Mouse (Mus musculus): Measurements from ENCODE around the gene Hspd1. TPM values are rescaled to one million over a fixed set of nuclear protein-coding genes. Genes with fewer than 3 reads are reported as not detected.
"Not testable (repeated sequence)": the region's sequence is repeated elsewhere in the genome, so short reads cannot be mapped to it uniquely, and the experiment has no call there.

Gene Hspd1
- total and polyA plus RNA-seq, 2 experiments from 2014 or later = 61.6 to 248 TPM

DNA sequence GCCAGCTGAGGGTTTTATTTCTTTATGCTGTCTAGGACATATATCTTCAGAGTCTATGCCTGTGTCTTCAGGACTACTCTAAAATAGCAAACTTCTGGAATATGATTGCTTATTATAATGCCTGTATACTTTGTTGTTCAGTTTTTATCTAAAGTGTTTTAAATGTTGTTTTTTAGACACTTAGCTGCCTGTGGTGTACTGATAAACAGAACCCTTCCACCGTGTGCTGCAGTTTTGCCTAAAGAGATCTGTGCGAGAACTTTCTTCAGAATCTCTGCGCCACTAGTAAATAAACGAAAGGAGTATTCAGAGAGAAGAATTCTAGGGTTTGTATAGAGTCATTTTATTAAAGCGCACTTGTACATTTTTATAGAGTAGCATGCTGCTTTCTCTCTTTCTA, 26.9 kb downstream of the Hspd1 start:
- WGBS = 94% methylated on average over 5 of the region's 5 CpGs
- no peaks in the 10 kb centered on the region for H3K9me3 ChIP-seq (ENCODE audit: low read length)
- no peaks in the 10 kb centered on the region for H3K27me3 ChIP-seq (ENCODE audit: insufficient read depth, low read length)
- DNase-seq (ENCODE audit: low spot score) (no peak), ATAC-seq (no peak)
- no peak for TF ChIP-seq CTCF (IDR thresholded peaks at IDR 0.05; ENCODE audit: low read depth)
- peaks cover 17% of the 10 kb centered on the region; the same call in 1 of the 2 replicates for H3K36me3 ChIP-seq (ENCODE audit: insufficient read depth, low read length)
- H3K4me3 ChIP-seq (ENCODE audit: low read length) = no peak overlapping the region
- H3K9ac ChIP-seq (replicated peaks; ENCODE audit: low read length) = no peak overlapping the region
- H3K27ac ChIP-seq = no peak overlapping the region
- no peak overlapping the region for H3K4me2 ChIP-seq (ENCODE audit: low read depth, low read length)
- H3K4me1 ChIP-seq (ENCODE audit: insufficient read depth, low read length) = no peaks in the 10 kb centered on the region

DNA sequence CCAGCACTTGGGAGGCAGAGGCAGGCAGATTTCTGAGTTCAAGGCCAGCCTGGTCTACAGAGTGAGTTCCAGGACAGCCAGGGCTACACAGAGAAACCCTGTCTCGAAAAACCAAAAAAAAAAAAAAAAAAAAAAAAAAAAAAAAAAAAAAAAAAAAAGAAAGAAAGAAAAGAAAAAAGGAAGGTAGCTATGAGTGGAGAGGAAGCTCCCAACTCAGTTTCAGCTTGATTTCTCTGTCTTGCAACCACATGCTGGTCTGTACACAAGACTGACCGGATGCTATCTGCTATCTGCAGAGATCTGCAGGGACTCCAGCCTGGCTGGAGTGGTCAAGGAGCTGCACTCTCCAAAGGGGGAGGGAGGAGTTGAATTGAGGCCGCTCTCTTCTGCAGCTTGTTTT, 29.7 kb downstream of the Hspd1 start:
- H3K36me3 ChIP-seq (ENCODE audit: insufficient read depth, low read length); H3K4me2 ChIP-seq (ENCODE audit: low read depth, low read length); H3K9ac ChIP-seq (replicated peaks; ENCODE audit: low read length); H3K4me3 ChIP-seq (ENCODE audit: low read length); DNase-seq (ENCODE audit: low spot score); H3K27ac ChIP-seq; H3K4me1 ChIP-seq (ENCODE audit: insufficient read depth, low read length); H3K9me3 ChIP-seq (ENCODE audit: low read length); ATAC-seq; H3K27me3 ChIP-seq (ENCODE audit: insufficient read depth, low read length): not testable (repeated sequence)
- WGBS = 79% methylated on average over 2 of the region's 3 CpGs

DNA sequence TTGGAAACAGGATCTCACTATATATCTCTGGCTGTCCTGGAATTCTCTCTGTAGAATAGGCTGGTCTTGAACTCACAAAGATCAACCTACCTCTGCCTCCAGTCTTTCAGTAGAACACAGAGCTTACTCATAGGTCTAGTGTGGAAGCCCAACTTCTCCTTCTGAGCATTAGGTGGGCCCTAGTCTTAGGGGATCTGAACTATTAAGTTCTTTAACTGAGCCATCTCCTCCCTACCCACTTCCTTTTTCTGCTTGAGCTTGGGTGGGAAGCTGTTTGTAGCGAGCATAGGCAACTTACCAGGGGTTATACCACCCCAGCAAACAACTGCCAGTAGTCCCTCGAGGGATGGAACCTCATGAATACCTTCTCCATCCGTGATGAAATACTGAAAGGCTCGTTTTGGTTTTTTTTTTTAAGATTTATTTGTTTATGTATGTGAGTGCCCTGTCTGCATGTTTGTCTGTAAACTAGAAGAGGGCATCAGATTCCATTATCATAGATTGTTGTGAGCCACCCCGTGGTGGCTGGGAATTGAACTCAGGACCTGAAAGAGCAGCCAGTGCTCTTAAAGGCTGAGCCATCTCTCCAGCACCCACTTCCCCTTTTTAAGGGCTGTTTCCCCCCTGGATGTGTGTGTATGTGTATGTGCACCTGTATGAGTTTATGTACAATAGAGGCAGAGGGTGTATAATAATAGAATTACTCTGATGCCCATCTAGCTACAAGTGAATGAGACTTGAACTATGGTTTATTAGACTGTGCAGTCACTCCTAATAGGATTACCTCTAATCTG, 32.5 kb downstream of the Hspd1 start:
- Histone ChIP-seq H3K4me2 (ENCODE audit: low read depth, low read length) (no peak overlapping the region), H3K27me3 (ENCODE audit: insufficient read depth, low read length) (no peaks in the 10 kb centered on the region), H3K4me1 (ENCODE audit: insufficient read depth, low read length) (peaks cover 6% of the 10 kb centered on the region), H3K9me3 (ENCODE audit: low read length) (no peaks in the 10 kb centered on the region), H3K36me3 (ENCODE audit: insufficient read depth, low read length) (no peaks in the 10 kb centered on the region), H3K27ac (no peak overlapping the region), H3K4me3 (ENCODE audit: low read length) (no peak overlapping the region), H3K9ac (replicated peaks; ENCODE audit: low read length) (no peak overlapping the region)
- no peak for TF ChIP-seq CTCF (IDR thresholded peaks at IDR 0.05; ENCODE audit: low read depth)
- 89% methylated on average over 5 of the region's 5 CpGs for WGBS
- ATAC-seq (no peak), DNase-seq (ENCODE audit: low spot score) (no peak)

DNA sequence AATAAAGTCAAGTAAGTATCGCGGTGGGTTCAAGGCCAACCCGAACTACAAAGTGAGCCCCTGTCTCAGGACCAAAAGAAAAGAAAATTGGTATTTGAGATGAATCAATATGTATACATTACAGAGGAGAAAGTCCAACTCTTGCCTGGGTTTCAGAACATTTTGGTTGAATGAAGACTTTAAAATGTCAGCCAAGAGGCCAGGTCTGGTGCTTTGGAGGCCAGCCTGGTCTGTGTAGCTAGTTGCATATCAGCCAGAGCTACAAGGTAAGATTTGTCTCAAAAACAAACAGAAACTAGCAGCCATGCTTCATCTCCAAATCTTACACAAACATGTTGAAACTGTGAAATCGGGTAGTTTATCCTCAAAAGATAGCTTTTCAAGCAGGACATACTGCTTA, 34.4 kb downstream of the Hspd1 start:
- peak overlapping the region; percentile 76 for H3K4me2 ChIP-seq (ENCODE audit: low read depth, low read length)
- peak overlapping the region; percentile 83 for H3K4me3 ChIP-seq (ENCODE audit: low read length)
- no peaks in the 10 kb centered on the region for H3K9me3 ChIP-seq (ENCODE audit: low read length)
- no peak overlapping the region for H3K27ac ChIP-seq
- no peak for TF ChIP-seq CTCF (IDR thresholded peaks at IDR 0.05; ENCODE audit: low read depth)
- 73% methylated on average over 4 of the region's 4 CpGs for WGBS
- H3K4me1 ChIP-seq (ENCODE audit: insufficient read depth, low read length) = peaks cover 6% of the 10 kb centered on the region
- peak overlapping the region; percentile 65; the same call in 1 of the 2 replicates for H3K9ac ChIP-seq (replicated peaks; ENCODE audit: low read length)
- DNase-seq (ENCODE audit: low spot score) = no peak
- ATAC-seq = no peak
- H3K27me3 ChIP-seq (ENCODE audit: insufficient read depth, low read length) = no peaks in the 10 kb centered on the region
- H3K36me3 ChIP-seq (ENCODE audit: insufficient read depth, low read length) = no peaks in the 10 kb centered on the region

DNA sequence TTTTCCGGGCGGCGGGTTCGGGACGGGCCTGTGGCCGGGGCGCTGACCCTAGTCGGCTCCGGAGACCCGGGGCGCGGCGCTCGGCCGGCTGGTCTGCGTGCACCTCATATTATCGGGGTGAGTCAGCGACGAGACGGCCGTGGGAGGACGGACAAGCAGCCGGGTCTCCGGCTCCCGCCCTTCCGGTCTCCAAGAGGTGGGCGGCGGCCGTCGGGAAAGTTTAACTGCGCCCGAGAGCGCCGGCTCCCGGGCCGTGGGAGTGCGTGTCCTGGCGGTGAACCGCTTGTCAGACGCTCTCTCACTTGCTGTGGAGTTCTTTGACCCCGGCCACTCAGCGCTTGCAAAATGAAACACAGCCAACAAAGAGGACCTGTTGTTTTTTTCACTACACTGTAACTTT, 35.0 kb downstream of the Hspd1 start:
- Histone ChIP-seq H3K4me2 (ENCODE audit: low read depth, low read length) (peak overlapping the region; percentile 76), H3K4me3 (ENCODE audit: low read length) (peak overlapping the region; percentile 83), H3K36me3 (ENCODE audit: insufficient read depth, low read length) (no peaks in the 10 kb centered on the region), H3K27me3 (ENCODE audit: insufficient read depth, low read length) (no peaks in the 10 kb centered on the region), H3K9ac (replicated peaks; ENCODE audit: low read length) (peak overlapping the region; percentile 65), H3K9me3 (ENCODE audit: low read length) (no peaks in the 10 kb centered on the region), H3K4me1 (ENCODE audit: insufficient read depth, low read length) (peaks cover 6% of the 10 kb centered on the region), H3K27ac (peak overlapping the region; percentile 84)
- WGBS = under 1% methylated on average over 38 of the region's 42 CpGs
- DNase-seq (ENCODE audit: low spot score) (peak; percentile 56), ATAC-seq (no peak; the same call in 1 of the 2 replicates)
- peak; percentile 31 for TF ChIP-seq CTCF (IDR thresholded peaks at IDR 0.05; ENCODE audit: low read depth)

DNA sequence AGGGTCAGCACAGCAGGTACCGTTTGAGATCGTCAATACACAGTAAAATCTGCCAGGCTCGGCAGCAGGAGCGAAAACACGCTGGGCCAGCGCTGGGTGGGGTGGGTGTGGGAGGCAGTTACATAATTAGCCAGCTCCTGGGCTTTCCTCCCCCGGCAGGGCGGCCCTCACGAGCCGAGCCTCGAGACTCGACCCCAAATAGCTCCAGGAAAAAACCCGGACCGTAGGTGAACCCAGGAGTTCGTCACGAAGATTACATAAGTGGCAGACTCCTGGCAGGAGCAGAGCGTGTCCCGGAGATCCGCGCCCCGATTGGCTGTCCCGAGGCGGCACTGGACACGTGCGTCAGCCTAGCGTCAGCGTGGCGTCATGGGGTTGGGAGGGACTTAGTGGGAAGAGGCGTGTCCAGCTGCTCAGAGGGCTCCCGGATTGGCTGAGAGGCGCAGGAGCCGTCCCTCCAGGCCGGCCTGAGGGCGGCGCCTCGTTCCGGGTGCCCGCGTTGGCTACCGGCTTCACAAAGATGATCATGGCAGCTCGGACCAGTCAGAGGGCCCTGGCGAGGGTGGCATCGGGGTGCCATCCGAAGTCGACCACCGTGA, 35.6 kb downstream of the Hspd1 start, which contains the start of gene Coq10b:
Gene Coq10b, plus strand, starts transcription at position 416 of the 599 bp plus-strand sequence.
- peak; percentile 41; the same call in 1 of the 2 replicates for TF ChIP-seq CTCF (IDR thresholded peaks at IDR 0.05; ENCODE audit: low read depth)
- peak; percentile 100 for ATAC-seq
- H3K4me3 ChIP-seq (ENCODE audit: low read length) = peak within 1 kb of the TSS; percentile 83

More for the DNA sequence above, 35.6 kb downstream of the Hspd1 start, which contains the start of gene Coq10b:
- Histone ChIP-seq H3K27me3 (ENCODE audit: insufficient read depth, low read length) (no peaks in the 10 kb centered on the region), H3K36me3 (ENCODE audit: insufficient read depth, low read length) (no peaks in the 10 kb centered on the region), H3K9ac (replicated peaks; ENCODE audit: low read length) (peak within 1 kb of the TSS; percentile 65), H3K27ac (peak within 1 kb of the TSS; percentile 84), H3K4me2 (ENCODE audit: low read depth, low read length) (peak within 1 kb of the TSS; percentile 76), H3K9me3 (ENCODE audit: low read length) (no peaks in the 10 kb centered on the region), H3K4me1 (ENCODE audit: insufficient read depth, low read length) (peaks cover 6% of the 10 kb centered on the region)
- under 1% methylated on average over 46 of the region's 46 CpGs for WGBS
- peak; percentile 99 for DNase-seq (ENCODE audit: low spot score)

All from hindbrain, postnatal 0 days (tissue).